Mouse (Mus musculus): ENCODE data around the gene Gna13. TPM values are rescaled to one million over a fixed set of nuclear protein-coding genes. Genes with fewer than 3 reads are reported as not detected.

Gene Gna13
- polyA plus RNA-seq, 1 experiment from 2014 or later, result 21.7 TPM

DNA sequence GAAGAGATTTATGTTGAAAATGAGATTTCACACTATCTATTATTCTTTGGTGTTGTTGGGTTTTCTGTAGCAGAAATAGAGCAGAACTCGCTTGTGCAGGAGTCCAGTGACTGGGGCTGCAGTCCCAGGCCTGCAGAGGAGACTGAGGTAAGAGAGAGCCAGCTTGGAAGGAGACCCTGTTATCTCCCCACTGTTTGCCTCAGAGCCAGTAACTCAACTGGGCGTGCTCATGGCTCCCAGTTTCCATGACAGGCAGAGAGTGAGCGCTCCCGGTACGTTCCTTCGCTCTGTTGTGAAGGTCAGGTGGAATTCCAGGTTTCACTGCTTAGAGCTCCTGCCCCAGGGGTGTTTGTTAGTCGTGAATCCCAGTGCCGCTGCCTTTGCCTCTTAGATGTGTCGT, 30.0 kb downstream of the Gna13 start:
- Histone ChIP-seq H3K4me1 (ENCODE audit: control insufficient read depth, insufficient read depth, low read length) (no peaks in the 10 kb centered on the region), H3K27me3 (ENCODE audit: control insufficient read depth, insufficient read depth, low read length) (no peaks in the 10 kb centered on the region), H3K4me3 (replicated peaks; ENCODE audit: low read depth, low read length) (no peak overlapping the region), H3K36me3 (ENCODE audit: control insufficient read depth, insufficient read depth, low read length) (peaks cover 31% of the 10 kb centered on the region), H3K27ac (replicated peaks; ENCODE audit: low read depth, low read length) (no peak overlapping the region), H3K4me2 (ENCODE audit: low read length) (no peak overlapping the region), H3K9me3 (ENCODE audit: control insufficient read depth, low read length) (no peaks in the 10 kb centered on the region), H3K9ac (replicated peaks; ENCODE audit: low read length) (no peak overlapping the region)
- ATAC-seq (ENCODE audit: low FRiP score, low TSS enrichment), result no peak
- WGBS, result 91% methylated on average over 9 of the region's 9 CpGs
- DNase-seq, result no peak

DNA sequence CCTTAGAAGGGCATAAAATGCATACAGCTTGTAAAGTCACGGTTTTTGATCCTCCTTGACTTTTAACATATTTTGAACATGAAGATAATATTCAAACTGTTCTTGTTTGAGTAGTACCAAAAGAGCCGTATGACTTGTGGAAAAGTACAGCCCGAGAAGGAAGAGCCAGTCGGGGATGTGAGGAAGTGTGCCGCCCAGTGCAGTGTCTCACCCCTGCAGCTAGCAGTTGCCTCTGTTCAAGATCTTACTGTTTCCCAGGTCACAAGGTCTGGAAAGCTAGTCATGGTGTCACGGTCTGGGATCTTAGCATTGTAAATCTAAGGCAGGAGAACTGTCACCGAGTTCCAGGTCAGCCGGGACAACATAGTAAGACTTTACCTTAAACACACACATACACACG, 32.1 kb downstream of the Gna13 start:
- H3K4me1 ChIP-seq (ENCODE audit: control insufficient read depth, insufficient read depth, low read length), result no peaks in the 10 kb centered on the region
- 94% methylated on average over 9 of the region's 9 CpGs for WGBS
- no peak overlapping the region for H3K4me2 ChIP-seq (ENCODE audit: low read length)
- H3K27ac ChIP-seq (replicated peaks; ENCODE audit: low read depth, low read length), result no peak overlapping the region
- no peak overlapping the region for H3K4me3 ChIP-seq (replicated peaks; ENCODE audit: low read depth, low read length)
- no peaks in the 10 kb centered on the region for H3K9me3 ChIP-seq (ENCODE audit: control insufficient read depth, low read length)
- no peaks in the 10 kb centered on the region for H3K27me3 ChIP-seq (ENCODE audit: control insufficient read depth, insufficient read depth, low read length)
- DNase-seq (no peak), ATAC-seq (ENCODE audit: low FRiP score, low TSS enrichment) (no peak)
- no peak overlapping the region for H3K9ac ChIP-seq (replicated peaks; ENCODE audit: low read length)
- peaks cover 42% of the 10 kb centered on the region for H3K36me3 ChIP-seq (ENCODE audit: control insufficient read depth, insufficient read depth, low read length)

DNA sequence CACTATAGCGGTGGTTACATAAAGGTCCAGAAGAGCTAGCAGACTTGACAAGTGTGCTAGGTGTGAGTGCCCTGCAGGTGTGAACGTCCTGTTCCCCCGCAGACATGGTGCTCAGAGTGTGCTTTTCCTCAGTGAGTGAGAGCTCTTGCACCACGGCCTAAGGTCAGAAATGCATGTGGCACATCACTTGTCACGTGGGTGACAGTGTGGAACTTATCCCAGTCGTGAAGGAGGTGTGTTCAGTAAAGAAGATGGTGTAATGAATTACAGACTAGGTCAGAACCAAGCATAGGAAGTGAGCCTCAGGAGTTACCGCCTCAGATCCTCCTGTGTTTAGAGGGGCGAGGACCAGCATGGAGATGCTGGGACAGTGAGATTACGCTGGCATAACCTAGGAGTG, 32.7 kb downstream of the Gna13 start:
- no peak for DNase-seq
- Histone ChIP-seq H3K36me3 (ENCODE audit: control insufficient read depth, insufficient read depth, low read length) (peaks cover 42% of the 10 kb centered on the region), H3K9ac (replicated peaks; ENCODE audit: low read length) (no peak overlapping the region), H3K4me2 (ENCODE audit: low read length) (no peak overlapping the region), H3K4me3 (replicated peaks; ENCODE audit: low read depth, low read length) (no peak overlapping the region), H3K27ac (replicated peaks; ENCODE audit: low read depth, low read length) (no peak overlapping the region), H3K9me3 (ENCODE audit: control insufficient read depth, low read length) (no peaks in the 10 kb centered on the region), H3K27me3 (ENCODE audit: control insufficient read depth, insufficient read depth, low read length) (no peaks in the 10 kb centered on the region), H3K4me1 (ENCODE audit: control insufficient read depth, insufficient read depth, low read length) (no peaks in the 10 kb centered on the region)
- no peak for ATAC-seq (ENCODE audit: low FRiP score, low TSS enrichment)
- WGBS, result 90% methylated on average over 9 of the region's 9 CpGs

- no peaks in the 10 kb centered on the region for H3K27me3 ChIP-seq (ENCODE audit: control insufficient read depth, insufficient read depth, low read length)
- no peak overlapping the region for H3K27ac ChIP-seq (replicated peaks; ENCODE audit: low read depth, low read length)
- no peaks in the 10 kb centered on the region for H3K9me3 ChIP-seq (ENCODE audit: control insufficient read depth, low read length)
- DNase-seq (no peak), ATAC-seq (ENCODE audit: low FRiP score, low TSS enrichment) (no peak)
- no peak overlapping the region for H3K9ac ChIP-seq (replicated peaks; ENCODE audit: low read length)
- H3K4me1 ChIP-seq (ENCODE audit: control insufficient read depth, insufficient read depth, low read length), result no peaks in the 10 kb centered on the region
- H3K36me3 ChIP-seq (ENCODE audit: control insufficient read depth, insufficient read depth, low read length), result no peaks in the 10 kb centered on the region
- H3K4me3 ChIP-seq (replicated peaks; ENCODE audit: low read depth, low read length), result no peak overlapping the region
- H3K4me2 ChIP-seq (ENCODE audit: low read length), result no peak overlapping the region
- WGBS, result 87% methylated on average over 5 of the region's 5 CpGs
Measured at GRCm38 (mm10) chr11:109406431-109406830, 43.8 kb downstream of the Gna13 start.

DNA sequence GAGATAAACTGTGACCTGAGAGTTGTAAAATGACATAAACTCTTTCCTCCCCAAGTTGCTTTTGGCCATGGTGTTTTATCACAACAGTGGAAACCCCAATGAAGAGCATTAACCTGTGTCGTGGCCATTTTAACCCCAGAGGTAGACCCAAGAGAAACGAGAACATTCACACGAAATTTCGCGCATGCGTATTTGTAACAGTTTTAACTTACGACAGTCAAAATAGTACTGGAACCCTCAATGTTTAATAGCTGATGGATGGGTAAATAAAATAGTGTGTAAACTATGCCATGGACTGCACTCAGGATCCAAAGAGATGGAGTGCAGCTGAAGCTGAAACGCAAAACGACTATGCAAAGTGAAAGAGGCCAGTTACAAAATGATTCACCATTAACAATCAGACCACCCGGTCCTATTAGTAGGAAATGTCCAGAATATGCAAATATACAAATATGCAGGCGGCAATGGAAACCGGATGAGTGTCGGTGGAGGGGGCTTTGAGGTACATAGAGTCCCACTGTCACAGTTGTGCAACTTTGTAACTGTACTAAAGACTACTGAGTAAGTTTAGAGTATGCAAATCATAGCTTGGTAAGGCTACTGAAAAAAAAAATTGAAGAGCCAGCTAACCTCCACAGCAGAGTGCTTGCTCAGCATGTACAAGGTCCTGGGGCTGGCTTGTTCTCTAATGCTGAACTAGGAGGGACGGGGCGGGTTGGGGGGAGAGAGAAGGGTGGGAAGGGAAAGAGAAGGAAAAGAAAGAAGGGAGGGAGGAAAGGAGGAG, 47.8 kb downstream of the Gna13 start:
- Histone ChIP-seq H3K9ac (replicated peaks; ENCODE audit: low read length) (no peak overlapping the region), H3K9me3 (ENCODE audit: control insufficient read depth, low read length) (no peaks in the 10 kb centered on the region), H3K4me3 (replicated peaks; ENCODE audit: low read depth, low read length) (no peak overlapping the region), H3K4me1 (ENCODE audit: control insufficient read depth, insufficient read depth, low read length) (no peaks in the 10 kb centered on the region), H3K4me2 (ENCODE audit: low read length) (no peak overlapping the region), H3K27ac (replicated peaks; ENCODE audit: low read depth, low read length) (no peak overlapping the region), H3K27me3 (ENCODE audit: control insufficient read depth, insufficient read depth, low read length) (no peaks in the 10 kb centered on the region), H3K36me3 (ENCODE audit: control insufficient read depth, insufficient read depth, low read length) (no peaks in the 10 kb centered on the region)
- ATAC-seq (ENCODE audit: low FRiP score, low TSS enrichment) (no peak), DNase-seq (no peak)
- 91% methylated on average over 15 of the region's 15 CpGs for WGBS

DNA sequence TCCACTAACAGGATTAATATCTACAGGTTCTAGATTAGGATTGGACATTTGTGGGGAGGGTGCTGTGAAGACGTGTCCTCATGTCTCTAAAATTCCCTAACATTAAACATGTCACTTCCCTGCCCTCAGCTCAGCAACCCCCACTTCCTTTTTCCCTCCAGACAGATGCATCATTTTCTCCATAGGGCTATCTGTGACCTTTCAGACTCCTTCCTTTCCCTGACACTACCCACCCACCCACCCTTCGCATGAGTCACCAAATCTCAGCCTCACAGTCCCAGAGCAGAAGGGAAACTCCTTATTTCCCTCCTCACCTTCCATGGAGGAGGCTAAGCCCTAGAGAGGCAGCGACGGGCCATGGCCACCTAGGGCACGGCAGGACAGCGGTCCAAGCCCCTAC, 51.0 kb downstream of the Gna13 start, which contains the start of gene 9930022D16Rik:
TSS of gene 9930022D16Rik (plus strand) at position 301 of the 400 bp plus-strand sequence.
- H3K4me3 ChIP-seq (replicated peaks; ENCODE audit: low read depth, low read length), result no peak within 1 kb of the TSS
- no peak within 1 kb of the TSS for H3K9ac ChIP-seq (replicated peaks; ENCODE audit: low read length)
- H3K27ac ChIP-seq (replicated peaks; ENCODE audit: low read depth, low read length), result no peak within 1 kb of the TSS
- ATAC-seq (ENCODE audit: low FRiP score, low TSS enrichment), result no peak
- H3K9me3 ChIP-seq (ENCODE audit: control insufficient read depth, low read length), result no peaks in the 10 kb centered on the region
- H3K27me3 ChIP-seq (ENCODE audit: control insufficient read depth, insufficient read depth, low read length), result no peaks in the 10 kb centered on the region
- DNase-seq, result no peak
- no peaks in the 10 kb centered on the region for H3K36me3 ChIP-seq (ENCODE audit: control insufficient read depth, insufficient read depth, low read length)
- 92% methylated on average over 6 of the region's 6 CpGs for WGBS
- no peaks in the 10 kb centered on the region for H3K4me1 ChIP-seq (ENCODE audit: control insufficient read depth, insufficient read depth, low read length)
- H3K4me2 ChIP-seq (ENCODE audit: low read length), result no peak within 1 kb of the TSS

GRCm38 (mm10) chr11:109414802-109415201, 52.2 kb downstream of the Gna13 start:
- WGBS, result 90% methylated on average over 5 of the region's 5 CpGs
- Histone ChIP-seq H3K27me3 (ENCODE audit: control insufficient read depth, insufficient read depth, low read length) (no peaks in the 10 kb centered on the region), H3K36me3 (ENCODE audit: control insufficient read depth, insufficient read depth, low read length) (no peaks in the 10 kb centered on the region), H3K9ac (replicated peaks; ENCODE audit: low read length) (no peak overlapping the region), H3K4me1 (ENCODE audit: control insufficient read depth, insufficient read depth, low read length) (no peaks in the 10 kb centered on the region), H3K27ac (replicated peaks; ENCODE audit: low read depth, low read length) (no peak overlapping the region), H3K9me3 (ENCODE audit: control insufficient read depth, low read length) (no peaks in the 10 kb centered on the region), H3K4me2 (ENCODE audit: low read length) (no peak overlapping the region), H3K4me3 (replicated peaks; ENCODE audit: low read depth, low read length) (no peak overlapping the region)
- DNase-seq (no peak), ATAC-seq (ENCODE audit: low FRiP score, low TSS enrichment) (no peak)

GRCm38 (mm10) chr11:109416709-109417420, 54.2 kb downstream of the Gna13 start:
- 85% methylated on average over 8 of the region's 8 CpGs for WGBS
- Histone ChIP-seq H3K27ac (replicated peaks; ENCODE audit: low read depth, low read length) (no peak overlapping the region), H3K27me3 (ENCODE audit: control insufficient read depth, insufficient read depth, low read length) (no peaks in the 10 kb centered on the region), H3K36me3 (ENCODE audit: control insufficient read depth, insufficient read depth, low read length) (no peaks in the 10 kb centered on the region), H3K9ac (replicated peaks; ENCODE audit: low read length) (no peak overlapping the region), H3K4me2 (ENCODE audit: low read length) (no peak overlapping the region), H3K4me3 (replicated peaks; ENCODE audit: low read depth, low read length) (no peak overlapping the region), H3K9me3 (ENCODE audit: control insufficient read depth, low read length) (no peaks in the 10 kb centered on the region), H3K4me1 (ENCODE audit: control insufficient read depth, insufficient read depth, low read length) (no peaks in the 10 kb centered on the region)
- DNase-seq (no peak), ATAC-seq (ENCODE audit: low FRiP score, low TSS enrichment) (no peak)

Data from midbrain, embryonic 14.5 days (tissue).